Mouse (Mus musculus): ENCODE measurements around the gene Aco2. TPM values are rescaled to one million over a fixed set of nuclear protein-coding genes. Genes with fewer than 3 reads are reported as not detected.

Aco2 gene
- total RNA-seq, 2 experiments from 2014 or later, result 420 to 427 TPM

DNA sequence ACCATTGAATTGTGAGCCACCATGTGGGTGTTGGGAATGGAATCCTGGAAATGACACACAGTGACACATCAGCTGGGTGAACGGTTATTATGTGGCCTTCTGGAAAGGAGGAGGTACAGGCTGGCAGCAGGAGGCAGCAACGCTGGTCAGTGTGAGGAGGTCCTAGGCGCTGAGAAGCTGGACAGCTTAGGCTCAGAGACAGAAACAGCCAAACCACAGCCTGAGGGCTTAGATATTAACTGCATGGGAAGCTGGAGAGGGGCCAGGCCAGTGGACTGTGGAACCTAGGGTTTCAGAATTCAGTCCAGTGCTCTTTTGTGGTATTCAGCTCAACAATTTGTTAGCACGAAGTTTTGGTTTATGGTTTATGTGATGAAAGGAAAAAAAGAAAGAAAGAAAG is 55.6 kb downstream of the Aco2 start:
- H3K4me3 ChIP-seq, result no peak overlapping the region
- H3K27ac ChIP-seq, result no peak overlapping the region
- DNase-seq (ENCODE audit: extremely low spot score in 1 of 2, low spot score in 2 of 2), result no peak
- TF ChIP-seq CTCF (IDR thresholded peaks at IDR 0.05), result no peak
- intact Hi-C loops (cut with DNase I), result no loop called here

DNA sequence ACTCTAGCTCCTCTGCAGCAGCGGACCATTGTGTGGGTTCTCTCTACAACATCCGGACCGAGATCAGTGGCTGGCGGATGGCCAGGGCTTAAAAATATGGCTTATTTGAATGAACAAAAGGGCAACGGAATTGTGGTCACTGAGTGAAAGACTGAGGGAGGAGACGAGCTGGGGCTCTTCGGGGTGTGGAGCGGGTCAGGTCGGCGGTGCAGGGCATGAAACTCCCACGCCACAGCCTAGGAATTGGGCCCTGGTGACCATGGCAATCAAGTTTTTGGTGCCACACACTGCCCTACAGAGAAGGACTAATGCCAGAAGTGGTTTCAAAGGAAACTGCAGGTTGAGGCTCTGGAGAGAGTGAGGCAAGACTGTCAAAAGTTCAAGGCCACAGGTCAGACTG is 56.2 kb downstream of the Aco2 start:
- no peak overlapping the region; the same call in 1 of the 2 replicates for H3K27ac ChIP-seq
- no peak for DNase-seq (ENCODE audit: extremely low spot score in 1 of 2, low spot score in 2 of 2)
- intact Hi-C loops (cut with DNase I), result no loop called here
- no peak for TF ChIP-seq CTCF (IDR thresholded peaks at IDR 0.05)
- no peak overlapping the region for H3K4me3 ChIP-seq

DNA sequence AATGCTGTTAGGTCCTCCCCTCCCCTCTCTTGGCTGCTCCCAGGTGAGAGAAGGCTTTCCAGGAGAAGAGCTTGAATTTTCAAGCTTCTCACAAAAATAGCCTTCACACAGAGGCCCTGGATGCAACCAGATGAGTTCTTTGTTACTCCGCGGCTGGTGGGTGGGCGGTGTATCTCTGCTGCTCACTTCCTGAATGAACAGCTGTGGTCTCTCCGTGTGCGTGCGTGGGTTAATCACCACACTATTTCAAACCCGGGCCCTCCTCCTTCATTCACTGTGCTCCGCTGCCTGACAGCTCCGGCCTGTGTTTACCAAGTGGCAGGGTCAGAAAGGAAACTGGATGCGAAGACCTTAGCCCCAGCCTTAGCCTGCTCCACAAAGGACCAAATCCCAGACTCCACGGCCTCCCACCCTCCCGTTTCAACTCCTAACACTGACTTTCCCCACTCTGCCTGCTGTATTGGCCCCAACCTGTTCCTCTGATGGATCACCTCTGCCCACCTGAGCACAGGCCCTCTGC is 60.9 kb downstream of the Aco2 start:
- peak; percentile 74 to 76 for DNase-seq (ENCODE audit: extremely low spot score in 1 of 2, low spot score in 2 of 2)
- TF ChIP-seq CTCF (IDR thresholded peaks at IDR 0.05), result no peak
- no peak overlapping the region for H3K27ac ChIP-seq
- H3K4me3 ChIP-seq, result no peak overlapping the region
- intact Hi-C loops (cut with DNase I), result no loop called here

DNA sequence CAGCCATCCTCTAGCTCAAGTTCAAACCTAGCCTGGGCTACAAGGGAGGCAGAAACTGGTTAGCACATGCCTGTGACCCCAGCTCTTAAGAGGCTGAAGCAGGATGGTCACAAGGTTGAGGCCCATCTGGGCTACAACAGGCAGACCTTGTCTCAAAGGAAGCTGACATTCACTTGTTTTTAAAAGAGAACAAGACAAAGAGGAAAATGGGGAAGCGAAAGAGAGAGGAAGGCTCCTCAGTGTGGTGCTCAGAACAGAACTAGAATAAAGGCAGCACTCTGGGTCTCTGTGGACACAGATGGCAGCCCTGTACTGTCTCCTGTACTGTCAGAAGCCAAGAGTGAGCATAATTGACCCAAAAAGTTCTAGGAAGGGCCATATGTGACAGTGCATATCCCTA is 61.9 kb downstream of the Aco2 start:
- DNase-seq (ENCODE audit: extremely low spot score in 1 of 2, low spot score in 2 of 2), result no peak
- intact Hi-C loops (cut with DNase I), result no loop called here
- TF ChIP-seq CTCF (IDR thresholded peaks at IDR 0.05), result no peak
- Histone ChIP-seq H3K27ac (no peak overlapping the region), H3K4me3 (no peak overlapping the region)

DNA sequence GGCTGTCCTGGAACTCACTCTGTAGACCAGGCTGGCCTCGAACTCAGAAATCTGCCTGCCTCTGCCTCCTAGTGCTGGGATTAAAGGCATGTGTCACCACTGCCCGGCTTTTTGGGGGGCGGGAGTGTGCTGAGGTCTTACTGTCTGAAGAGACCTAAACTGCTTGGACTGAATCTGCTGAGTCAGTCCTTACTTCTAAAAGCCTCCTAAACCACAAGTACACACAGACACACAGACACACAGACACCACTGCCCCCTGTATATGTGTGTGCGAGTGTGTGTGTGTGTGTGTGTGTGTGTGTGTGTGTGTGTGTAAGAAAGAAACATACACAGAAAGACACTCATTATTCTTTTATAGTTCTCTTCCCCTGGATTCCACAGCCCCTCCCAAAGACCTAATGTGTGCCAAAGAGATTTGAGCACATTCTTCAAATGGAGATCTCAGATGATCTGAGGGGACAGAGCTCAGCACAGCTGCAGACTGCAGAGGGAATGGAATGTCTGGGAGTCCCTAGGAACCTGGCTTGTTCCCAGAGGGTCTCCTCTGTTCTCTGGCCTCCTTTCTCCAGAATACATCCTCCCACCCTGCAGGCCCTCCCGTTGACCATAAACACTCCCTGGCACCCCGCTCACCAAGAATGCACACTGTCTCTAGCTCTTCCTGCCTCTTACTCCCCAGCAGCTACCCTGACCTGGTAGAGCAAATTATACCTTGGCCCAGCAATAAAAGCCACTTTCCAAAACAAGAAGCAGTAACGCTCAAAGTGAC is 63.9 kb downstream of the Aco2 start:
- peak overlapping the region; percentile 64 for H3K4me3 ChIP-seq
- peak overlapping the region; percentile 87 for H3K27ac ChIP-seq
- intact Hi-C loops (cut with DNase I), result no loop called here
- DNase-seq (ENCODE audit: extremely low spot score in 1 of 2, low spot score in 2 of 2), result no peak
- TF ChIP-seq CTCF (IDR thresholded peaks at IDR 0.05), result no peak

DNA sequence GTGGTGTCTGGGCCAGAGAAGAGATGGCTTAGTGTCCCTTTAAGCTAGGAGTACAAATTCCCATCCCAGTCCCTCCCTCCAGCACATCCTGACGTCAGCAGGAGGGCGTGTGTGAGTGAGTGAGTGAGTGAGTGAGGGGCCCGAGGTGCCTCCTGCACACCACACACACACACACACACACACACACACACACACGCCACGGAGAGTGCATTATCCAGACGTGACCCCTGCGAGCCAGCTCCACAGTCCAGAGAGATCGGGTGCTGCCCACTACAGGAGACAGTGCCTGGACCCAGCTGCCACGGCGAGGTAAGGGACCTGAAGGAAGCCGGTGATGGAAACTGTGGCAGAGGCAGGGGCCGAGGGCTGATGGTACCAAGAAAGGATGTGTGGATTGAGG is 64.6 kb downstream of the Aco2 start, which contains the start of gene Csdc2:
Gene Csdc2 (plus strand): TSS at position 81 of the 400 bp plus-strand sequence.
- intact Hi-C loops (cut with DNase I), result no loop called here
- Histone ChIP-seq H3K27ac (peak within 1 kb of the TSS; percentile 87), H3K4me3 (peak within 1 kb of the TSS; percentile 64)
- TF ChIP-seq CTCF (IDR thresholded peaks at IDR 0.05), result no peak; the same call in none of the 2 replicates
- DNase-seq (ENCODE audit: extremely low spot score in 1 of 2, low spot score in 2 of 2), result peak; percentile 60 to 66

DNA sequence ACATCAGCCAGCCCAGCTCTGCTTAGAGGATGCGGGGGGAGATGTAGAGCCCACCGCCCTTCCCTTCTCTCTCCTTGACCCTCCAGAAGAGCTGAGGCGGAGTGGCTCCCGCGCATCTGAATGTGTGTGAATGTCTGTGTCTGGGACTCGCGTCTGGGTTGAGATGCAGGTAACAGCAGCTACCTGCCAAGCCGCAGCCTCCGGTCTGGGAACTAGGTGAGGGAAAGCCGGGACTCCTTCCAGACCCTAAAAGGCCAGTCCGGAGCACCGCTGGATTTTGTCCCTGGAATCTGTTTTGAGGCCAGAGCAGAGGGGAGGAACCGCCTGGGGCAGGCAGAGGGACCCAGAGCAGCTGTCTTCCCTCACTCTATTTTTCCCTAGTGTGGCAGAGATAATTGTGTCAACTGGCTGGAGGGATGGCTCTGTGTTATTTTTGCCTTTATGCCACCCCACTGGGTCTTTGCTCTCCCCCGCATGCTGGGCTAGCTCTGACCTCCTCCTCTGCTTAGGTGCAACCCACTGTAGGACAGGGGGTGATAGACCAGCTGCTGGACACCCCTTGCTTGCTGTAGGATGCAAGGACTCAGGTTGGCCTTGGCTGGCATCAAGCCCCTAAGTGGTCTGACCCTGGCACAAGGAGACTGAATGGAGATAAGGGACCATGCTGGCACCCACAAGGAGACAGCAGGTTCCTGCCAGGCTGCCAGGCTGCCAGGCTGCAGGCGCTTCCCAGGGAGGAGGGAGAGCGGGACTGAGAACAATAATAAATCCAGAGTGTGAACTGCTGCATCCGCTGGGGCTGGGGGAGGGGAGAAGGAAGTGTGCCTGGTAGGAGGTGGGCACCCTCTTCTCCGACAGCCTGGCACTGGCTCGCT is 65.2 kb downstream of the Aco2 start:
- Histone ChIP-seq H3K27ac (peak overlapping the region; percentile 87), H3K4me3 (peak overlapping the region; percentile 64)
- peak; percentile 75 for DNase-seq (ENCODE audit: extremely low spot score in 1 of 2, low spot score in 2 of 2)
- intact Hi-C loops (cut with DNase I), result no loop called here
- TF ChIP-seq CTCF (IDR thresholded peaks at IDR 0.05), result no peak

DNA sequence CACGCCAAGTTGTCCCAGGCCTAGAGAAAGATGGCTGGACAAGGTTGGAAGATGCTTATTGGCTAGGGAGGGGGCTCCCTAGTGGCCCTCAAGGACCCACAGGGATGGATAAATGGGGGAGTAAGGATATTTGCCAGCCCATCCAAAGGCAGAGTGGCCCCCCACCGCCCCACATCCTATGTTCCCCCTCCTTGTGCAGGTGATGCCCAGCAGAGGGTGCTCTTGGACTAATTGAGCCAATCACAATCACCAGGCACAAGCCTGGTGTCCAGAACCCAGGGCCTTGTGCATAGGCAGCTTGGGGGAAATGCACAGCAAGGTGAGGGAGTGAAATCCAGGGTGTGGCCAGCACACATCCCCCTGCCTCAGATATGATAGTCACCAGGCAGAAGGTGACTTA is 66.1 kb downstream of the Aco2 start:
- peak; percentile 61 for TF ChIP-seq CTCF (IDR thresholded peaks at IDR 0.05)
- no peak for DNase-seq (ENCODE audit: extremely low spot score in 1 of 2, low spot score in 2 of 2)
- intact Hi-C loops (cut with DNase I), result loop anchor here (2.0 kb wide), 2 partner anchors 19 to 53 kb away; no protein-coding TSS in a partner anchor
- peak overlapping the region; percentile 64 for H3K4me3 ChIP-seq
- peak overlapping the region; percentile 87 for H3K27ac ChIP-seq

DNA sequence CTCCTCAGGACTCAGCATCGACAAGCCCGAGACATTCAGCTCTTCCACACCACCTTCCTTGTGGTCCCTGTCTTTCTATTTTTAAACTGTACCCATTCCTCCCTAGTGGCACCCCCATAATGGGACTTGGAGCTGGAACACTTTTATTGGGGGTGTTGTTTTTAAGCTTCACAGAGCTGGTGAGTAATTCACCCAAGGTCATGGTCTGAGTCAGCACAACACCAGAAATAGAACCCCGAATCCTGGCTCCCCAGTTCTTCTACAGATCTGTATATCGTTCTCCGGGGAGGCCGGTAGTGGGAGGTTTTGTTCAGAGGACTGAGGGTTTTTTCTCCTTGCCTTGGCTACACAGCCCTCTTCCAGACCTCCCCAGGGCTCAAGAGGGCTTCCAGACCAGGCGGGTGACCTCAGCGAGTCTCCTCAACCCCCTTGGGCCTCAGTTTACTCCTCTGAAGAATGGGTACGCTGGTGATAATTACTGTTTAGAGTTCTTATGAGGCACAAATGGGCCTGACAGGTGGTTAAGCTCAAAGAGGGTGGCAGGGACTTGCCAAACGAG is 67.1 kb downstream of the Aco2 start:
- H3K4me3 ChIP-seq, result no peak overlapping the region
- peak overlapping the region; percentile 19; the same call in 1 of the 2 replicates for H3K27ac ChIP-seq
- TF ChIP-seq CTCF (IDR thresholded peaks at IDR 0.05), result no peak
- intact Hi-C loops (cut with DNase I), result loop anchor here (2.0 kb wide), 2 partner anchors 18 to 52 kb away; no protein-coding TSS in a partner anchor
- DNase-seq (ENCODE audit: extremely low spot score in 1 of 2, low spot score in 2 of 2), result no peak

DNA sequence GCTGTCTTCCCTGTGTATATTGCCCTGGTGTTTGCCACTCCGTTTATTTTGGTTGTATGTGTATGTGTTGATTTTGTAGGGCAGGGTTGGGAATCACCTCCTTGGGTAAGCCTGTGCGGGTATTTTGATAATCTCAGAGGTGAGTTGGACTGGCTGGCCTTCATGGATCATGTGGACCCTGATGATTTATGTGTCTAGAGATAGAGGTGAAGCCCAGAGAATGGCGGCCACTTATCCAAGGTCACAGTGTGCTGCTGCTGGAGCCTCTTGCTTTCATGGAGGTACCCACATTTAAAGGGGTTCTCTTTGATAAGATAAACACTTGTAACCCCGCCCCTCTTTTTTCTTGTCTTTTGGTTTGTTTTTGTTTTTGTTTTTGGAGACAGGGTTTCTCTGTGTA is 67.7 kb downstream of the Aco2 start:
- intact Hi-C loops (cut with DNase I), result loop anchor here (2.0 kb wide), 2 partner anchors 17 to 51 kb away; no protein-coding TSS in a partner anchor
- TF ChIP-seq CTCF (IDR thresholded peaks at IDR 0.05), result no peak
- H3K4me3 ChIP-seq, result no peak overlapping the region
- DNase-seq (ENCODE audit: extremely low spot score in 1 of 2, low spot score in 2 of 2), result no peak
- H3K27ac ChIP-seq, result peak overlapping the region; percentile 19; the same call in 1 of the 2 replicates

DNA sequence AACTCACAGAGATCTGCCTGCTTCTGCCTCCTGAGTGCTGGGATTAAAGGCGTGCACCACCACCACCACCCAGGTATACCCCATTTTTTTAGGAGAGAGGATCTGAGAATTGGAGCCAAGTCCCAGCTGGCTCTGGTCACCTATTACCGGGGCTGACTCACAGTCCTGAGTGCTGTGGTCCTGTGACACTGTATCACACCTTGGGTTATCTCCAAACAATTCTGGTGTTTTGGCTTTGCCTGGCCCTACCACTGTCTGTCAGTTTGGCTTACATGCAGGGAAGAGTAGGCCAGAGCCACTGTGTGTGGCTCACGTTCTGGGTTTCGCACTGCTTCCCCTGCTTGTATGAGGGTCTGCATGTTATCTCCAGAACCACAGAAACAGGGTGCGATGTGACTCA is 68.1 kb downstream of the Aco2 start:
- intact Hi-C loops (cut with DNase I), result no loop called here
- DNase-seq (ENCODE audit: extremely low spot score in 1 of 2, low spot score in 2 of 2), result no peak
- H3K27ac ChIP-seq, result no peak overlapping the region
- no peak for TF ChIP-seq CTCF (IDR thresholded peaks at IDR 0.05)
- no peak overlapping the region for H3K4me3 ChIP-seq
